Mouse (Mus musculus) telencephalon, adult 2 months (tissue): ENCODE measurements around the gene Rflna.

ENCODE experiments used
- DNase-seq: peaks from one replicate; pipeline ENCODE4 v3.0.0-alpha.2; 2011; ENCODE audit warnings: low read depth, low spot score

Rflna gene

GRCm38 (mm10) chr5:125002969-125003872 lies at the start of gene Rflna:
Gene Rflna, plus strand, starts transcription at chr5:125003221.
- no peak for DNase-seq

GRCm38 (mm10) chr5:124954404-124955305 lies 48.4 kb upstream of the Rflna start:
- no peak for DNase-seq

- DNase-seq = no peak
Measured at GRCm38 (mm10) chr5:124957491-124957890, 45.5 kb upstream of the Rflna start.

- no peak for DNase-seq
Measured at GRCm38 (mm10) chr5:124959099-124959498, 43.9 kb upstream of the Rflna start.

DNA sequence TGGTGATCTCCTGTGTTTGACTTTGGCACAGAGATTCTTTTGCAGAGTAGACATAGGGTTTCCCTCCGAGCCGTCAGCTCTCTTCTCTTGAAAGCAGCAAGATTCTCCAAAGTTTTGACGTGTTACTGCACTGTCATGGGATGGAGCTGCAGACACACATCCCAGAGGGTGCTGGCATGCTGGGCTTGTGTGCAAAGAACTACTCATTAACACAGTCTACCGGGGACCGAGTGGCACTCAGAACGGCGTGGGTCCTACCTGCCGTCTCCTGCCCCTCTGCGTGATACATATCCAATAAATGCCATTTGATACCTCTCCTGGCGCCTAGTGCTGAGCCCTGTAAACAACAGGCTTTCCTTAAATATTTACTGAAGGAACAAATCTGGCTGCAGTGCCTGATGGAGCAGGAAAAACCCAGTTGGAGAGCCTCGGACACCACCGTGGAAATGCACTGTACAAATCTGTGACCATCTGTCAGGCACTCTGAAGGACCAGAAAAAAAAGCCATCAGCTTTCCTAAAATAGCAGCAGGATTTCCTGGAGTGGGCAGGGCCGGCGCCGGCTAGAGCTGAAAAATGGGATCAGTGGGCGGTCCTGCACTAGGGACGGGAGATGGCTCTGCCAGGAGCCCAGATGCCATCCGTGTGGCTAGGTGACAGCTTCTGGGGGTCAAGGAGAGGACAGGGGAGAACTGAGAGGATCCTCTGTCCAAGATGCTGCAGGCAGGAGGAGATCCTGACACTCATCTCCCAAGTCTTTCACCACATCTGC lies 42.7 kb upstream of the Rflna start:
- peak; percentile 79 for DNase-seq

- no peak for DNase-seq
Measured at GRCm38 (mm10) chr5:124961433-124961832, 41.6 kb upstream of the Rflna start.

DNA sequence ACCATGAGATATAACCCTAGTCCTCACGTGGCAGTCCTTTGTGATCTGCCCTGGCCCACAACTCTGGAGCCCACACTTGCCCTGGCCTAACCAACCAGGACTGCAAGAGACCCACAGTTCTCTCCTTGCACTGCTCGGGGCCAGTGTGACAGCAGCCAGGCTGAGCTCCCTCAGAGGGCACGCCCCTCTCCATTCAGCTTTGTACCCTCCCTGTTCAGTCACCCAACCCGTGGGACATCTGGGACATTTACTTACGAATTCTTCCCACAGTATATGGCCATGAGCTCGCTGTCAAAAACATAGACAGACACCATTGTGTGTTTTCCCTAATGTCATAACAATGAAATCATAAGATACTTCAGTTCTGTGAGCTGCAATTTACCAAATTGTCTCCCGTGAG lies 40.3 kb upstream of the Rflna start:
- DNase-seq = no peak

DNA sequence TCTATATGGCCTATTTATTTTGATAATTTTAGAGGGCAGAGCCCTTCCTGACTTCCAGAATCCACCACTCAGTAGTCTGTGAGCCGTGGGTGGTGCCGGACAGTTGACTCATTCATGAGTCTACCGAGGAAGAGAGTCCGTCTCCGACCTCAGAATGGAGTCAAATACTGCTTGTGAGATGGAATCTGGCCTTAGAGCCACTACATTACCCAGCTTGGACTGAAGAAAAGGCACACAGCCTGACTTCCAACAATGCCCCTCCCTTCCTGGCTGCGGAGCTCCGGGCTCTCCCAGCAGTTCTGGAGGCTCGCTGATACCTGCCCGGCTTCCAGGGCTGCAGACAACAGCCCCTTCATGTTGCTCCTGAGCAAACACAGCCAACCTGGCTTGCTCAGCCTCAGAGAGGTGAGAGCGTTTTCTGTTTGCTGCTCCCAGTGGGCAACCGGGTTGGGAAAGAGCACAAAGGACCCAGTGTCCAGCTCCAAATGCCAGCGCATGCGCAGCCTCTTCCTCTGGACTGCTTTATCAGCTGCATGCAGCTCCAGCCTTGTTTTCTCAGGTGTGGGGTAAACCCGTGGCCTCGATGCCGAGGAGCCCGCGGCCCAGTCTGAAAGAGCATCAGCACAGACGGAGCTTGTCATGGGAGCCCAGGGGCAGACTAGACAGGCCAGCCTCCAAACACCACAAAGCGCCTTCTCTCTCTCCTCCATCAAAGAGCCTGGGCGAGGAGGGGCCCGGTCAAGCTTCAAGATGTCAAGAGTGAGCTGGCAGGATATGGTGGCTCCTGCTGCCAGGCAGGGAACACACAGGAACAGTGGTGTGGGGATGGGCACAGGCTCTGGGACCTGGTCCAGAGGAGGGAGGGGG lies 39.0 kb upstream of the Rflna start:
- DNase-seq = no peak

GRCm38 (mm10) chr5:124966622-124967332 lies 36.2 kb upstream of the Rflna start:
- no peak for DNase-seq

DNA sequence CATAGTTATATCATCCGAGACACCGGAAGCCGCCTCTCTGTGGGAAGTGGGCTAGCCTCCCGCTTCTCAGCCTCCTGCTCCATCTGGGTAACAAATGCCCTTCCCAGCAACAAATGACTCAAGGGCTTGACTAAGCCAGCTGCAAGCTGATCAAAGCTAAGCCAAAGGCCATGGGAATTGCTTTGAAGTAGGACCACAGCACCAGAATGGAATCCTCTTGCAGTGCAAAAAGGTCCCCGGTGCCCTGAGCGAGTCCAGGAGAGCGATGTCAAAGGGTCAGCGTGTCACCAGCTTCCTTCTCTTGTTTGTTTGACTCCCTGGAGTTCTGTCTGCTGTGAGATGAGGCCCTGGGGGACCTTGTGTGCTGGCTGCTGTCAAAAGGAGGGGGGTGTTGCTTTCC lies 33.2 kb upstream of the Rflna start:
- no peak for DNase-seq

- no peak for DNase-seq
Measured at GRCm38 (mm10) chr5:124986222-124986621, 16.8 kb upstream of the Rflna start.

- no peak for DNase-seq
Measured at GRCm38 (mm10) chr5:124986656-124987055, 16.4 kb upstream of the Rflna start.

- no peak for DNase-seq
Measured at GRCm38 (mm10) chr5:124989724-124990123, 13.3 kb upstream of the Rflna start.

- no peak for DNase-seq
Measured at GRCm38 (mm10) chr5:124992323-124992722, 10.7 kb upstream of the Rflna start.

GRCm38 (mm10) chr5:124992891-124993290 lies 10.1 kb upstream of the Rflna start:
- DNase-seq = no peak

GRCm38 (mm10) chr5:124996816-124997215 lies 6.2 kb upstream of the Rflna start:
- peak; percentile 69 for DNase-seq

DNA sequence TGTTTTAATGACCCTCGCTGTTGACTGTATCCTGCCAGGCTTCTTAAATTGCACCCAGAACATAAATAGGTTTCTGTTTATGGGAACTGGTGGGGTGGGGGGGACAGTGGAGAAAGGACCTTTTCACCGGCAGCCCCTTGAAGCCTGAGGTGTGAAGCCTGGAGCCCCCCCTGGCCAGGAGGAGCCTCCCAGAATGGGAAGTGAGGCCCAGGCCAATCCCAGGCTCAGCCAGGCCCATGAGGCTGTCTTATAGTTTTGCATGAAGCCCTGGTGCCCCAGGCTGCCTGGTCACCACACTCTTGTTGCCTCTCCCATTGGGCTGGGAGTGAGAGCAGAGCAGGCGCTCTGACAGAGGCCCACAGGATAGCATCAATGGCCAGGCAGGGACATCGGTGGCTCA lies 5.1 kb upstream of the Rflna start:
- DNase-seq = no peak

- DNase-seq = no peak
Measured at GRCm38 (mm10) chr5:125000756-125001250, 2.2 kb upstream of the Rflna start.

DNA sequence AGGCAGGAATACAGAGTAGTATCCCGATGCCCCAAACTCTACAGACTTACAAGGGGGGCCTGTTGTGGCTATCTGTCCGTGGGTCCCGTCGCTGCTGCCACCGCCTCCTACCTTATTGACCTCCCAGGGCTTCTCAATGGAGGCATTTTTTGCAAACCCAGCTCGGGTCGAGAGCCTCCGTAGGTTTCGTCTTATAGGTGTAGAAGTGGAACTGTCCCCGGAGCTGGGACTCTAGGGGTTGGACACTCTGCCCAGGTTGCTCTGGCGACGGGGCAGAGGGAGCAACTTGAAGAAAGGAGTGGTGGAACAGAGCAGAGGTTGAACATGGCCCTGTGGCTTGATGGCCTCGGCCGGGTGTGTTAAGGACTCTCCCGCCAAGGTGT lies 843 bp downstream of the Rflna start:
- no peak for DNase-seq
